Mouse (Mus musculus) bone marrow macrophage, adult 2 months (primary cell): Measurements from ENCODE around the gene Kif11. TPM values are rescaled to one million over a fixed set of nuclear protein-coding genes. Genes with fewer than 3 reads are reported as not detected.

Experiments
- H3K27ac ChIP-seq: 2 replicates; pipeline ENCODE4 v1.5.1; 2012; ENCODE audit warnings: low read depth, low read length; ENCODE audit not compliant: insufficient read depth
- H3K4me1 ChIP-seq: 2 replicates; pipeline ENCODE4 v1.6.1; 2012; ENCODE audit warnings: low read length; ENCODE audit not compliant: control insufficient read depth, insufficient read depth
- H3K4me3 ChIP-seq: 2 replicates; pipeline ENCODE4 v1.5.1; 2012; ENCODE audit warnings: mild to moderate bottlenecking, low read length, moderate library complexity; ENCODE audit not compliant: insufficient read depth
- CTCF ChIP-seq: IDR thresholded peaks from 2 replicates; pipeline ENCODE4 v1.5.1; 2012; ENCODE audit warnings: low read depth, mild to moderate bottlenecking, low read length, moderate library complexity
- POLR2A ChIP-seq: IDR thresholded peaks from 2 replicates; pipeline ENCODE4 v1.6.1; 2012; ENCODE audit warnings: mild to moderate bottlenecking, low read depth, low read length, borderline replicate concordance
- polyA plus RNA-seq: library from polyadenylated mRNA; stranded (reverse); fragments of >200 nt; gene quantifications from 2 replicates; pipeline ENCODE4 v1.2.4, GENCODE M21; 2012; ENCODE audit not compliant: missing spikeins, insufficient read depth, insufficient read length

Kif11 gene
- polyA plus RNA-seq, 1 experiment: 34.9 TPM

DNA sequence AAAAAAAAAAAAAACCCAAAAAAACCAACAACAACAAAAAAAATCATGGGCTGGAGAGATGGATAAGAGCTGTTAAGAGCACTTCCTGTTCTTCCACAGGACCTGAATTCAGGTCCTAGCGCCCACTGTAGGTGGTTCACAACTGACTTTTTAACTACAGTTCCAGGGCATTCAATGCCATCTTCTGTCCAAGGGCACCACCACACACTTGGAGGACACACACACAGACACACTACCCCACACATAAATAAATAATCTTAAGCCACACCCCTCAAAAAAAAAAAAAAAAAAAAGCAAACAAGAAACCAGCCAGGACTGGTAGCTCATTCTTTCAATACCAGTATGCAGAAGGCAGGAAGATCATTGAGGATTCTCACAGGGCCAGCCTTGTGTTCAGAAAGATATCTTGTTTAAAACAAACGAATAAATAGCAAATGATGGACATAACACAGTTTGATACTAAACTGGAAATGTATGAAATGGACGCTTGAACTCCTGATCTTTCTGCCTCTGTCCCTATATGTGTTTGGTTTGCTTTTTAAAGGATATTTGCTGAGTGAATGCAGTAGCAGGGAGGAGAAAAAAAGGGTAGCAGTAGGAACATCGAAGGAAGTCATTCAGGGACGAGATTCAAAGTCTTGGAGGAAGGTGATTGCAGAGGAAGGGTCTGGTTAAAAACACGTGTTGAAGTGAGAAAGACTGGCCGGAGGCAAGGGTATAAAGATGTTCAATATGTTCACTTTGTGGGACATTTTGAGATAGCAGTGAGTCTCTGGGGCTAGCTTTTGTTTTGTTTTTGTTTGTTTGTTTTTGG, 1.1 kb upstream of the Kif11 start:
- no peak for TF ChIP-seq CTCF
- no peak for TF ChIP-seq POLR2A
- H3K4me1 ChIP-seq: peaks cover 2% of the 10 kb centered on the region

DNA sequence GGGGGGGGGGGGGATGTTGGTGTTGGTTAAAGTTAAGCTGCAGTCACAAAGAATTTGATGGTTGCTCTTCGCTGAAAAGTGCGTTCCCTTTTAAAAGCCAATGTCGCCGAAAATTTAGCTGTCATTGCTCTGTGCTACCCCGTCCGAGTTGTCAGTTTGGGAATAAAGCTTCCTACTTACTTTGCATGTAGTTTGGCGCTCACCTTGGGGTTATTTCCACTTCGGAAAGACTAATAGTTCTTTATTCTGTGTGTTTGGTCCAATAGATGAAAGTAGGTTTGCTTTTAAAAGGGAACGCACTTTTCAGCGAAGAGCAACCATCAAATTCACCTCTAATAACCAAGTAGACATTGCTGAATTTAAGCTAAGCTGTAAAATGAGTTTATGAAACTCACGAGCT, 638 bp downstream of the Kif11 start:
- Histone ChIP-seq H3K4me1 (peaks cover 2% of the 10 kb centered on the region), H3K27ac (peak overlapping the region; percentile 65), H3K4me3 (peak overlapping the region; percentile 90)
- no peak for TF ChIP-seq CTCF
- no peak for TF ChIP-seq POLR2A

More for the DNA sequence above, 1.1 kb upstream of the Kif11 start:
- Histone ChIP-seq H3K27ac (peak overlapping the region; percentile 87), H3K4me3 (peak overlapping the region; percentile 90)

DNA sequence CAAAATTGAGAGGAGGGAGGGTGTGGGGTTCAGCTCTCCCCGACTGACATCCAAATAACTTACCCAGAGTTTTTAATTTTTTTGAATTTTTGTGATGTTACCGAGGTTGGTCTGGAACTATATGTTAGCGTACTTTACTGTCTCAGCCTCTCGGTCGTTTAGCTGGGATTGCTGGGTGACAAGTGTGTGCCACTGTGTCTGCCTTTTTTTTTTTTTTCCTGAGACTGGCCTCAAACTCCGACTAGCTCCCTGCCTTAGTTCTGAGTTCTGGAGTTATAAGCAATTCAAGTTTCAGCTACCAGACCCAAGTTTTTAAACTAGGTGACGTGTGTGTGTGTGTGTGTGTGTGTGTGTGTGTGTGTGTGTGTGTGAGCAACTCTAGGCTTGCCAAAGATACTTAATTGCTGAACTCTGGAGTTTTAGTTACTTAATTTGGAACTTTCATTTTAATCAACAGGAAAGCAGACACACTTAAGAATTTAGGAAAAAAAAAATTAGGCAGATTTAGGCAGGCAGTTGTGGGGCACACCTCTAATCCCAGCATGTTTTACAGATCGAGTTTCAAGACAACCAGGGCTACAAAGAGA, 1.3 kb downstream of the Kif11 start:
- peak overlapping the region; percentile 90 for H3K4me3 ChIP-seq
- H3K27ac ChIP-seq: no peak overlapping the region
- H3K4me1 ChIP-seq: peaks cover 2% of the 10 kb centered on the region
- TF ChIP-seq CTCF (no peak), POLR2A (no peak)

DNA sequence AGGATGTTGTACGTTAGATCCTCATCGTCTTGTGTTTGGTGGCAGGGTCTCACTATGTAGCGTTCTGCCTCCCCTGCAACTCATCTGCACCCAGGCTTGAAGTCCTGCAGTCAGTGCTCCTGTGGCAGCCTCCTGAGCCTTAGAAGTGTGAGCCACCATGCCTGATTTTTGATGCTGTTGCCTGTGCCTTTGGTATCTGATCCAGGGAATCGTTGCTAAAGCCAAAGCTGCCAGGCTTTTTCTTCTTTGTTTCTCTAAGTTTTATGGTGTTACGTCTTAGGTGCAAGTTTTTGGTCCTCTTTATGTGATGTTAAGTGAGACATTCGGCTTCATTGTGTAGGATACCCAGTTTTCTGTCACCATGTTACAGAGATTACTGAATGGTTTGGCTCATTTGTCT, 2.6 kb downstream of the Kif11 start:
- H3K4me3 ChIP-seq: no peak overlapping the region
- peaks cover 5% of the 10 kb centered on the region for H3K4me1 ChIP-seq
- TF ChIP-seq POLR2A: no peak
- no peak for TF ChIP-seq CTCF
- no peak overlapping the region for H3K27ac ChIP-seq

DNA sequence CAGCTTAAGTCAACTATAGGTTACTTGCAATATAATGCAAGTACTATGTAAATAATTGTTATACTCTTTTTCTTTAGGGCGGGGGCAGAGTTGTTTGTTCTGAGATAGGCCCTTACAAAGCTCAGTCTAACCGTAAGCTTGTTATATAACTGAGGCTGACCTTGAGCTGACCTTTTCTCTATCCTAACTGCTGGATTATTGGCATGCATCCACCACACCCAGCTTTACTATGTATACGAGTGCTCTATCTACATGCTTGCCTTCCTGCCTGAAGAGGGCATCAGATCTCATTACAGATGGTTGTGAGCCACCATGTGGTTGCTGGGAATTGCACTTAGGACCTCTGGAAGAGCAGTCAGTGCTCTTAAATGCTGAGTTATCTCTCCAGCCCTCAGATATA, 9.9 kb downstream of the Kif11 start:
- Histone ChIP-seq H3K4me1 (peaks cover 4% of the 10 kb centered on the region; the same call in 1 of the 2 replicates), H3K27ac (no peak overlapping the region), H3K4me3 (no peak overlapping the region)
- TF ChIP-seq POLR2A (no peak), CTCF (no peak)

DNA sequence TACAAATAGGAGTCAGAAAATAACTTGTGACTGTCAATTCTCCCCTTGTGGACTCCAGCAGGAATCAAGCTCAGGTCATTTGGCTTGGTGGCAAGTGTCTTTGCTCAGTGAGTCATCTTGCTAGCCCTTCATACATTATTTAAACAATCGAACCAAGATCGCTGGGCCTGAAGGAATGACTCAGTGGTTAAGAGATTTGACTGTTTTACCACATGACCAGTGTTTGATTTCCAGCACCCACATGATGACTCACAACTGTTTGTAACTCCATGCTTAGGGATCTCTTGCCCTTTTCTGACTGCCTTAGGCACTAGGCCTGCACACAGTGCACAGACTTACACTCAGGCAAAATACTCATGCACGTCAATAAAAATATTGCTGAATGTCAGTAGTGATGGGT, 15.7 kb downstream of the Kif11 start:
- H3K27ac ChIP-seq: no peak overlapping the region
- TF ChIP-seq CTCF (no peak), POLR2A (no peak)
- no peak overlapping the region for H3K4me3 ChIP-seq
- H3K4me1 ChIP-seq: peaks cover 7% of the 10 kb centered on the region

DNA sequence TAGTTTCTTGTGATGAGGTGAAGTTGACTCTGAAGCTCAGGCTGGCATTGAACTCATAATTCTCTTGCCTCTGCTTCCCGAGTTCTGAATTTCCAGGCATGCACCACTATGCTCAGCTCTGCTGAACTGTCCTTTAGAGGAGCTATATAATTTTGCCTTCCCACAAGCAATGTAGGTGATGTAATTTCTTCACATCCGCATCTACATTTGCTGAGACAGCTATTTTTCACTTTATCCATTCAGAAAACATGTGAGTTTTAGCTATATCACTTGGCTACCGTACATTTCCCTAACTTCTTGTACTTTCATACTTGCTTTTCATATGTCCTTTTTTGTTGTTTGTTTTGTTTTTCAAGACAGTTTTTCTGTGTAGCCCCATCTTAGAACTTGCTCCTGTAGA, 20.1 kb downstream of the Kif11 start:
- TF ChIP-seq CTCF (no peak), POLR2A (no peak)
- no peak overlapping the region for H3K4me3 ChIP-seq
- no peak overlapping the region for H3K27ac ChIP-seq
- peaks cover 6% of the 10 kb centered on the region; the same call in 1 of the 2 replicates for H3K4me1 ChIP-seq

DNA sequence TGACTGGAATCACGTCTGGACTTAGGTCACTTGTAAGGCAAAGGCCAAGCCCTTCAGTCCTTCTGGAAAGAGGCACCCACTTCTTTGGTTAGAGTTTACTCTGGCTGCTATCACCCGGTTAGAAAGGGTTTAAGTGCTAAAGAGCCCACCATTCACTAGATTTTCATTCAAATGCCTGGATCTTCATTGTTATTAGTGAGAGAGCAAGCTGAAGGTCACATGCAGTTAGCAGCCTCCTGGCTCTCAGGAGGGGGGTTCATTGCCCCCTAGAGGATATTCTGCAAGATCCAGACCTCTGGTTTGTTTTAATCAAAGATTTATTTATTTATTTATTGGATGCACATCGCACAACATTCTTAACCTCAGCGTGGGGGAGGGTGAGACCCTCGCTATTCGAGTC, 24.7 kb downstream of the Kif11 start:
- 0 out of 2 replicates have a peak, but pooled peaks have one; percentile 10 for TF ChIP-seq CTCF
- no peak for TF ChIP-seq POLR2A
- H3K4me3 ChIP-seq: no peak overlapping the region
- H3K27ac ChIP-seq: no peak overlapping the region
- H3K4me1 ChIP-seq: peaks cover 3% of the 10 kb centered on the region

DNA sequence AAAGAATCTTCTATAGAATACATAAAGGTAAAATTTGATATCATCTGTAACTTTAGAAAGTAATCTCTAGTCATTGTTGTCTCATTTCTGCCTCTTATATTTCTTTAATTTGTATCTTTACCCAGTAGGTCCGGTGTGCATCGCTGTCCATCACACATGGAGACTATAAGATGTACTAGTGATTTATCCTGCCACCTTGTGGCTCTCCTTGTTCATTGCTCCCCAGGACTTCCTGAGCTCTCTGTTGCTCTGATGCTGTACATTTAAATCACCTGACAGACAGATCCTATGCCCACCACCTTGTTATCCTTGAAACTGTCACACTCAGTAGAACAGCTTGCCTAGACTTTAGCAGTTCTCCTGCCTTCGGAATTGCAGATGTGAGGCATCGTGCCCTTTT, 42.1 kb downstream of the Kif11 start:
- Histone ChIP-seq H3K4me1 (peaks cover 6% of the 10 kb centered on the region), H3K4me3 (no peak overlapping the region), H3K27ac (no peak overlapping the region)
- TF ChIP-seq CTCF (no peak), POLR2A (no peak)

DNA sequence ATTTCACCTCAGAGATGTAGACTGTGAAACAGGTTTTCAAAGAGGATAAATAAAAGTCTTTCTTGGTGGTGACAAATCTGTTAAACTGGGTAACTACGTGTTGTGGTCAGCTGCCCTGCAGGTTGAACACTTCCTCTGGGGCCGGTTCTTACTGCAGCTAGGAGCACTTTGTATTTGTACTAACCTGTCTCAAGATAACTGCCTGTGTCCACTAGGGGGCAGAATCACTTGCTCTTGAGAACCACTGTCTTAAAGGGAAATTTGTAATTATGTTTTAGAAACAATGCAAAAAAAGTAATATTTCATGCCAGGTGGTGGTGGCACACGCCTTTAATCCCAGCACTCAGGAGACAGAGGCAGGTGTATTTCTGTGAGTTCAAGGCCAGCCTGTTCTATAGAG, 43.4 kb downstream of the Kif11 start:
- Histone ChIP-seq H3K4me1 (peaks cover 6% of the 10 kb centered on the region), H3K27ac (no peak overlapping the region), H3K4me3 (no peak overlapping the region)
- TF ChIP-seq POLR2A (no peak), CTCF (peak; percentile 68)

DNA sequence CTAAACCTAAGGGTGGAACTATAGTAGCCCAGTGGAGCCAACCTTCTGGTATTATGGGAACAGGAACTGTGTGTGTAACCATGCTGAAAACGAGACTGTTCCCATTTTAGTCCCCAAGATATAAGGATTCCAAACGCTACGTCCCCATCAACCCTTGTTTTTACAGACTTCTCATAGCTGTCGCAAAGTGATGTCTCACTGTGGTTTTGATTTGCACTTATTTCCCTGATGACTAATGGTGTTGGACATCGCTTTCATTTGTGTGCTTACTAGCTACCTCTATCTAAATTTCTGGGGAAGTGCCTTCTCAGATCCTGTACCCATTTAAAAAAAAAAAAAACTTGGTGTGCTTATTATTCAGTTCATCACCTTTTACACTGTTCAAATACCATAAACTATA, 52.4 kb downstream of the Kif11 start:
- Histone ChIP-seq H3K4me3 (peak overlapping the region; percentile 27; the same call in 1 of the 2 replicates), H3K4me1 (peaks cover 13% of the 10 kb centered on the region), H3K27ac (no peak overlapping the region)
- TF ChIP-seq POLR2A (no peak), CTCF (no peak)
